Mouse (Mus musculus): ENCODE measurements around the gene Gm7298. TPM values are rescaled to one million over a fixed set of nuclear protein-coding genes. Genes with fewer than 3 reads are reported as not detected.
"Not testable (repeated sequence)": the region's sequence is repeated elsewhere in the genome, so short reads cannot be mapped to it uniquely, and the experiment has no call there.

Gene Gm7298
- polyA plus RNA-seq (2012; rRNA removed): 0.01 TPM in 2 replicates

GRCm38 (mm10) chr6:121732632-121733031 lies at the start of gene Gm7298:
TSS of gene Gm7298 (plus strand) at chr6:121732932.
- no peak for DNase-seq (ENCODE audit: low spot score)

DNA sequence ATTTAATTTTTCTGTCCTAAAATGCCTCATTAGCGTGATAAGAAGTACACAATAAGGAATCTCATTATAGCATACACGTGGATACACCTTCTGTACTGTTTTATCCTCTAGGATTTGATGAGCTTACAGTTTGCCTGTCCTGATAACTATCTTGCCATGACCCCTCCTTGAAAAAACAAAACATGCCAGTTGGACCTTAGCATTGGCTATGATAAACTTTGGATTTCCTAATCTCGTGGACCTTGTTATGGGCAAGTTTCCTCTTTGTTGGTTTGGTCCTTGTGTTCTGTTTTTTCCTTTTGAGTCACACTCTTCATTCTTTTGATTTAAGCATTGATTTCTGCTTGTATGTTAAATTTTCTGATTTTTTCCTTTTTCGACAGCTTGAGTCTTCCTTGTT lies 95.3 kb downstream of the Gm7298 start:
- DNase-seq (ENCODE audit: low spot score): no peak

DNA sequence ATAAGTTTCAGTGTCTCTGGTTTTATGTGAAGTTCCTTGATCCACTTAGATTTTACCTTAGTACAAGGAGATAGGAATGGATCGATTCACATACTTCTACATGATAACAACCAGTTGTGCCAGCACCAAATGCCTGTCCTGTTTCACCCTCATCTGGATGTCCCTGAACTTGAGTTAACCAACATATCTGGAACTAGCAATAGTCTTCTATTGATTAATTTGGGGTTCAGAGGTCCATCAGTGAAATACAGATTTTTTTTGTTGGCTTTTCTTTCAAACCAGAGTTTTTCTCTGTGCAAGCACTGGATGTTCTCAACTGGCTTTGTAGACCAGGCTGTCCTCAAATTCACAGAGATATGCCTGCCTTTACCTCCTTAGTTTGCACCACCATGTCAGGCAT lies 103.6 kb downstream of the Gm7298 start:
- no peak for DNase-seq (ENCODE audit: low spot score)

DNA sequence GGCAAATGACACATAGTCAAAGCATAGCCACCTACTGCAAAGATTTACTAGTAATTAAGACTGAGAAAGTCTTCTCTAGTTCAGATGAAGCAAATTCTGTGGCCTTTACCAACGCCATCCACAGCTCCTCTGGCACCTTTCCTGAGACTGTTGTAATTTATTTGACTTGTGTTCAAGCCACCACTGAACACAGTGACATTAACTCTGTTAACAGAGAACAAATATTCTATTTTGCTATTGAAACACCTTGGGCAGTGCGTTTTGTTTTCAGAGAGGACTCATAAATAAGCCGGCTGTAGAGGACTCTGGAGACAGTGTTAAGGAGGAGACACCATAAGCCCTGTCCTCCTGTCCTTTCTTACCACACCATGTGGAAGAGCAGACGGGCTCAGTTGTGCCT lies 105.5 kb downstream of the Gm7298 start, which contains the start of gene Mug1:
Mug1 (plus strand) TSS at position 271 of the 400 bp plus-strand sequence.
- DNase-seq (ENCODE audit: low spot score): not testable (repeated sequence)

Other genes with a start within 250 kb of the Gm7298 start
- gene A2m, start 97.6 kb upstream of the Gm7298 start, polyA plus RNA-seq (2012; rRNA removed): 0.01 and 0.04 TPM in 2 replicates
- gene Mug1, start 105.6 kb downstream of the Gm7298 start, polyA plus RNA-seq (2012; rRNA removed): not detected in 2 replicates

All from urinary bladder, adult 2 months (tissue).